Mouse (Mus musculus): ENCODE results near the gene Ubn1. TPM values are rescaled to one million over a fixed set of nuclear protein-coding genes. Genes with fewer than 3 reads are reported as not detected.

Ubn1 gene
- polyA plus RNA-seq (2016; fragmentation: Nextera tagmentation; extraction: Ambion mirVana) = 16.1 and 17.1 TPM in 2 replicates

- under 1% methylated on average over 56 of the region's 56 CpGs for WGBS
- Histone ChIP-seq H3K27me3 (ENCODE audit: poor library complexity, severe bottlenecking) (no peaks in the 10 kb centered on the region), H3K27ac (peak within 1 kb of the TSS; percentile 91), H3K9me3 (no peaks in the 10 kb centered on the region), H3K4me3 (peak within 1 kb of the TSS; percentile 76), H3K4me1 (peaks cover 34% of the 10 kb centered on the region), H3K36me3 (replicated peaks) (peaks cover 52% of the 10 kb centered on the region)
- DNase-seq (ENCODE audit: extremely low spot score, low spot score) = peak; percentile 99
These were observed at the start of gene Ubn1, which contains the start of gene Glyr1 for GRCm38 (mm10) chr16:5049774-5050234. Gene Ubn1, plus strand, starts transcription at chr16:5050057. Gene Glyr1, minus strand, starts transcription at chr16:5049863.

DNA sequence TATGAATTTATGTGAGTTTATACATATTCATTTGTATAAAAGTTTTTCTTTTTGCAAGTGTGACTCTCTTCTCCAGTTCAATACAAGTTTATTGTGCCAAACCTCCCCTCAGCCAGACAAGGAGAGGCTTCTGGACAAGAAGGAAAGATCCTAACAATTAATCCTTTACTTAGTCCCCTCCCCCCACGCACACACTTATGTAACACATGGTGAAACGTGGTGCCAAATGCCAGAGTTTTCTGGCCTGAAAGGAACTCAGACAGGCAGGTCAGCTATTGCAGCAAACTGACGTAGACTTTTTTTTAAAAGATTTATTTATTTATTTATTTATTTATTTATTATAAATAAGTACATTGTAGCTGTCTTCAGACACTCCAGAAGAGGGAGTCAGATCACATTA is 49.2 kb upstream of the Ubn1 start:
- WGBS = 76% methylated on average over 3 of the region's 3 CpGs

GRCm38 (mm10) chr16:5007067-5007466 is 42.8 kb upstream of the Ubn1 start, which contains the start of gene Smim22:
Gene Smim22, plus strand, starts transcription at chr16:5007288.
- Histone ChIP-seq H3K4me3 (no peak within 1 kb of the TSS), H3K9me3 (no peaks in the 10 kb centered on the region), H3K36me3 (replicated peaks) (peaks cover 14% of the 10 kb centered on the region), H3K4me1 (peaks cover 13% of the 10 kb centered on the region), H3K27me3 (ENCODE audit: poor library complexity, severe bottlenecking) (no peaks in the 10 kb centered on the region), H3K27ac (peak within 1 kb of the TSS; percentile 53)
- DNase-seq (ENCODE audit: extremely low spot score, low spot score) = no peak
- 43% methylated on average over 5 of the region's 5 CpGs for WGBS

More for the DNA sequence above, 49.2 kb upstream of the Ubn1 start:
- Histone ChIP-seq H3K4me3 (no peak overlapping the region), H3K27ac (no peak overlapping the region), H3K9me3 (no peaks in the 10 kb centered on the region), H3K4me1 (no peaks in the 10 kb centered on the region), H3K27me3 (ENCODE audit: poor library complexity, severe bottlenecking) (no peaks in the 10 kb centered on the region), H3K36me3 (replicated peaks) (no peaks in the 10 kb centered on the region)
- no peak for DNase-seq (ENCODE audit: extremely low spot score, low spot score)

DNA sequence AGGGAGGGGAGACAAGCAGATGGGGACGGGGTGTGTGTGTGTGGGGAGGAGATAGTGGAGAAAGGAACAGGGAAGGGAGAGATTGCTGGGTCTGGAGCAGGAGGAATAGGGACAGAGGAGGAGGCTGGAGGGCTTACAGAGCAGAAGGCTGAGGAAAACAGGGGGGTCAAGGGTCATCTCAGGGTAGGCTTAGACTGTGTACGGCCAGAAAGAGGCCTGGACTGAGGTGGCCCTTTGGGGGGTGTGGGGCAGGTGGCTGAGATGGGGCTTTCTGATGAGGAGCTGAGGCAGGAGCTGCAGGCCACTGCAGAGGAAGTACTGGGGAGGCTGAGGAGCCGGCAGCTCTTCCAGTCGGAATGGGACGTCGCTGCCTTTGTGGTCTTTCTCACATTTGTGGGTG is 42.4 kb upstream of the Ubn1 start:
- Histone ChIP-seq H3K27ac (peak overlapping the region; percentile 53; the same call in 1 of the 2 replicates), H3K4me3 (no peak overlapping the region), H3K9me3 (no peaks in the 10 kb centered on the region), H3K4me1 (peaks cover 17% of the 10 kb centered on the region), H3K27me3 (ENCODE audit: poor library complexity, severe bottlenecking) (no peaks in the 10 kb centered on the region), H3K36me3 (replicated peaks) (peaks cover 14% of the 10 kb centered on the region)
- DNase-seq (ENCODE audit: extremely low spot score, low spot score) = no peak
- WGBS = 47% methylated on average over 6 of the region's 6 CpGs

- peaks cover 14% of the 10 kb centered on the region for H3K36me3 ChIP-seq (replicated peaks)
- 84% methylated on average over 12 of the region's 12 CpGs for WGBS
- no peak overlapping the region for H3K4me3 ChIP-seq
- H3K9me3 ChIP-seq = no peaks in the 10 kb centered on the region
- H3K27me3 ChIP-seq (ENCODE audit: poor library complexity, severe bottlenecking) = no peaks in the 10 kb centered on the region
- peak overlapping the region; percentile 53; the same call in 1 of the 2 replicates for H3K27ac ChIP-seq
- DNase-seq (ENCODE audit: extremely low spot score, low spot score) = no peak
- H3K4me1 ChIP-seq = peaks cover 23% of the 10 kb centered on the region
These were observed 41.8 kb upstream of the Ubn1 start for GRCm38 (mm10) chr16:5008076-5008475.

- DNase-seq (ENCODE audit: extremely low spot score, low spot score) = no peak
- WGBS = 91% methylated on average over 10 of the region's 10 CpGs
- H3K27ac ChIP-seq = no peak overlapping the region
- H3K4me3 ChIP-seq = no peak overlapping the region
- H3K9me3 ChIP-seq = no peaks in the 10 kb centered on the region
- peaks cover 24% of the 10 kb centered on the region for H3K4me1 ChIP-seq
- no peaks in the 10 kb centered on the region for H3K27me3 ChIP-seq (ENCODE audit: poor library complexity, severe bottlenecking)
- H3K36me3 ChIP-seq (replicated peaks) = peaks cover 28% of the 10 kb centered on the region
These were observed 39.4 kb upstream of the Ubn1 start for GRCm38 (mm10) chr16:5010371-5010935.

DNA sequence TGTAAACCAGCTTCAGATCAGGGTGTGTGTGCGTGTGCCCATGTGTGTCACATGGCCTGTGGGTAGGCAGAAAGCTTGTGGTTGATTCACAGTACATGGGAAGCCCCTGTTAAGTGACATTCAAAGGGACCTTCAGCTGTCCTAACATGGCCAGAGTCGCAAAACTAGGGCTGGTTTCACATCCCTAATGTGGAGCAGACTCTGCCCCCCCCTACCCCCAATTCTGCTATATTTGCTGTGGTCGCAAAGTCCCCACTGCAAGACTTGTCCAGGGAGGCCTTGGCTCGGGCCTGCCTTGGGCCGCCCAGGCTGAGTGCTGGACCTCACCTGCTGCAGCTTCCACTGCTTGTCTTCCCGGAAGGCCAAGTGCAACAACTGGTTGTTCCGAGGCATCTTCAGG is 38.6 kb upstream of the Ubn1 start:
- Histone ChIP-seq H3K9me3 (no peaks in the 10 kb centered on the region), H3K36me3 (replicated peaks) (peaks cover 36% of the 10 kb centered on the region), H3K27me3 (ENCODE audit: poor library complexity, severe bottlenecking) (no peaks in the 10 kb centered on the region), H3K4me1 (peaks cover 24% of the 10 kb centered on the region), H3K27ac (no peak overlapping the region), H3K4me3 (no peak overlapping the region)
- WGBS = 89% methylated on average over 7 of the region's 7 CpGs
- no peak for DNase-seq (ENCODE audit: extremely low spot score, low spot score)

DNA sequence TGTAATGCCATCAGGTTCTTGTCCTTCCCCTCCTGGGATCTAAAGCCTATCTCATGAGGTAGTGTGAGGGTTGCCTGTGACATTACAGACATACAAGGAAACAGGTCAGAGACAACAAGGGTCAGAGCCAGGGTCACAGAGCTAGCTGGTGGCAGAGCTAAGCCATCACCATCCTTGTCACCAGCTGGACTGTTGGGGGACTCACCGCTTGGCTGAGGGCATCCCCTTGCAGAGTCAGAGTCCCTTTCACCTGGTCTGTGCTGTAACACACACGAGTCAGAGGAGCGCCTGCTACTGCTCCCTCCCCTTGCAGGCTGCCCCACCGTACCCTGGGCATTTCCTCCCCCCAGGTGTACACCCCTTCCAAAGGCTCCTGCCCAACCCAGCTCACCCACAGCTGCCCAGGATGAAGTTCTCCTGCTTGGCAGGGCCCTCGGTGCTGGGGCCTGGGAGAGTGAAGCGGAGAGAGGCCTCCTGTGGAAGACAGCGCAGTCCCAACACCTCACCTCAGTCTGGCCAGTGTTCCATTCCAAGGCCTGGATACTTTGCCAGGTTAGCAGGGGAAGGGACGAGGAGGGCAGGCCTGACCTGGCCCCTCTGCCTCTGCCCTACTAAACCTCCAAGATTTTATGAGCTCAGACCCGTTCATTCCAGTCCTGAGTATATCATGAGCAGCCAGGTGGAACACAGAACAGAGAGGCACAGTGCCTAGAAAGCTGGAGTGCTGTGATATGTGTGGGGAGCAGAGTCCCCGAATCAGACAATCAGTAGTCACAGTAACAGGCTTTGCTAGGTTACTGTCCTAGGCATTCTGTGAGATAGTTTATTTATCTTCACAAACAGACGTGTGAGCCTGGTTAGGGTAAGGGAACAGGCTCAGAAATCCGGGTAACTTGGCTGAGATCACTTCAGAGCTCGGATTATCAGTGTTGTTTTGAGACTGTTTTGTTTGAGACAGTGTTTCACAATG is 37.5 kb upstream of the Ubn1 start:
- H3K9me3 ChIP-seq = no peaks in the 10 kb centered on the region
- peak overlapping the region; percentile 86 for H3K27ac ChIP-seq
- peaks cover 46% of the 10 kb centered on the region for H3K36me3 ChIP-seq (replicated peaks)
- peak overlapping the region; percentile 73 for H3K4me3 ChIP-seq
- 55% methylated on average over 13 of the region's 13 CpGs for WGBS
- DNase-seq (ENCODE audit: extremely low spot score, low spot score) = no peak
- peaks cover 20% of the 10 kb centered on the region for H3K4me1 ChIP-seq
- H3K27me3 ChIP-seq (ENCODE audit: poor library complexity, severe bottlenecking) = no peaks in the 10 kb centered on the region

DNA sequence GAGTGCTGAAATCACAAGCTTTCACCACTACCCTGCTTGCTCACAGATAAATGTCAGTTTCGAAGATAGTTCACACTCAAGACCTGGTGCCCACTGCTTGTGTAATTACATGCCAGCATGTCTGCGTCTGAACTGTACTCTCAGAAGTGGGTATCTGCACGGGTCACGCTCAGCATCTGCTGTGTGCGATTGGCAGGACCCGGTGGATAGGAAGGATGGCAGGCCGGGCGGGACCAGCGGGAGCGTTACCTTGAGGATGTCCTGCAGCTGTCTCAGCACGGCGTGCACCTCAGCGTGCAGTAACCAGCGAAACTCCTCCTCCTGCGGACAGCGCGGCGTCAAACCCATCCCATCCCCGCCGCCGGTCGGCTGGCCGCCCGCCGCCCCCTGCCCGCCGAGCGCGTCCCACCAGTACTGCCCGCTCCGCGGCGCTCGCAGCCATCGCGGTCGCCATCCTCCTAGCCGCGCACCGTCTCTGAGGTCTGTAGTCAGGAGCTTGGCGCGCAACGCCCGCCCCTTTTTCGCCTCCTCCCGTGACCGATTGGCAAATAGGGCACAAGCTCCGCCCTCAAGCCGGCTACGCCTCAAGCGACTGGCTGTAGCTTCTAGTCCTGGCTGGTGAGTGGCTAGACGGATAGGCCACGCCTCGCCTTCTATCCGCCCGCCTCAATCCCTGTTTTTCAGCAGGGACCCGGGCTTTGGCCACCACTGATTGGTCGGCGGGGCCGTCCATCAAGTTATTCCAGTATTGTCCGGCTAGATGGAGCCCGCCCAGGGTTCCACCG is 36.6 kb upstream of the Ubn1 start, which contains the start of gene Rogdi:
Gene Rogdi, minus strand, starts transcription at position 500 of the 785 bp plus-strand sequence.
- H3K27ac ChIP-seq = peak within 1 kb of the TSS; percentile 86
- peak within 1 kb of the TSS; percentile 73 for H3K4me3 ChIP-seq

GRCm38 (mm10) chr16:5014578-5014977 is 35.3 kb upstream of the Ubn1 start:
- Histone ChIP-seq H3K4me3 (no peak overlapping the region), H3K4me1 (peaks cover 19% of the 10 kb centered on the region), H3K36me3 (replicated peaks) (peaks cover 62% of the 10 kb centered on the region), H3K27me3 (ENCODE audit: poor library complexity, severe bottlenecking) (no peaks in the 10 kb centered on the region), H3K27ac (no peak overlapping the region), H3K9me3 (no peaks in the 10 kb centered on the region)
- no peak for DNase-seq (ENCODE audit: extremely low spot score, low spot score)
- 94% methylated on average over 4 of the region's 4 CpGs for WGBS

More for the DNA sequence above, 36.6 kb upstream of the Ubn1 start, which contains the start of gene Rogdi:
- DNase-seq (ENCODE audit: extremely low spot score, low spot score) = peak; percentile 98
- under 1% methylated on average over 60 of the region's 63 CpGs for WGBS
- no peaks in the 10 kb centered on the region for H3K9me3 ChIP-seq
- peaks cover 19% of the 10 kb centered on the region for H3K4me1 ChIP-seq
- no peaks in the 10 kb centered on the region for H3K27me3 ChIP-seq (ENCODE audit: poor library complexity, severe bottlenecking)
- peaks cover 55% of the 10 kb centered on the region for H3K36me3 ChIP-seq (replicated peaks)

DNA sequence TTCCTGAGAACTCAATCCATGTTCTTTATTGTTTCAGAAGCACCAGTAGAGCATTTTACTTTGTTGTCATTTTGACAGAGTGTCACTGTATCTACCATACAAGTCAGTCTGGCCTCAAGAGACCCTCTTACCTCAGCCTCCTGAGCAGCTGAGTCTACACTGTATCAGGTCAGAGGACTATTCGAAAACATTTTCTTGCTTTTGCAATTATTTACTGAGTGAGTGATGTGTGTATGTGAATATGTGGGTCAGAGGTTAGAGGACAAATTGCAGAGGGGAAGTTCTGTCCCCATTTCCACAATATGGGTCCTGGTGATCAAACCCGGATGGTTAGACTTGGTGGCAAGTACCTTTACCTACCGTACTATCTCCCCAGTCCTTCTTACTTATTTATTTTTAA is 25.8 kb upstream of the Ubn1 start:
- no peak overlapping the region for H3K4me3 ChIP-seq
- H3K4me1 ChIP-seq = no peaks in the 10 kb centered on the region
- 95% methylated on average over 3 of the region's 3 CpGs for WGBS
- no peak for DNase-seq (ENCODE audit: extremely low spot score, low spot score)
- H3K36me3 ChIP-seq (replicated peaks) = peaks cover 100% of the 10 kb centered on the region
- no peak overlapping the region for H3K27ac ChIP-seq
- no peaks in the 10 kb centered on the region for H3K9me3 ChIP-seq
- H3K27me3 ChIP-seq (ENCODE audit: poor library complexity, severe bottlenecking) = no peaks in the 10 kb centered on the region

GRCm38 (mm10) chr16:5029847-5030246 is 20.0 kb upstream of the Ubn1 start:
- H3K9me3 ChIP-seq = no peaks in the 10 kb centered on the region
- H3K4me1 ChIP-seq = no peaks in the 10 kb centered on the region
- peaks cover 100% of the 10 kb centered on the region for H3K36me3 ChIP-seq (replicated peaks)
- 80% methylated on average over 2 of the region's 2 CpGs for WGBS
- no peaks in the 10 kb centered on the region for H3K27me3 ChIP-seq (ENCODE audit: poor library complexity, severe bottlenecking)
- DNase-seq (ENCODE audit: extremely low spot score, low spot score) = no peak
- H3K4me3 ChIP-seq = no peak overlapping the region
- H3K27ac ChIP-seq = no peak overlapping the region

Data from forebrain, embryonic 10.5 days (tissue).